In the genomic region with DNA sequence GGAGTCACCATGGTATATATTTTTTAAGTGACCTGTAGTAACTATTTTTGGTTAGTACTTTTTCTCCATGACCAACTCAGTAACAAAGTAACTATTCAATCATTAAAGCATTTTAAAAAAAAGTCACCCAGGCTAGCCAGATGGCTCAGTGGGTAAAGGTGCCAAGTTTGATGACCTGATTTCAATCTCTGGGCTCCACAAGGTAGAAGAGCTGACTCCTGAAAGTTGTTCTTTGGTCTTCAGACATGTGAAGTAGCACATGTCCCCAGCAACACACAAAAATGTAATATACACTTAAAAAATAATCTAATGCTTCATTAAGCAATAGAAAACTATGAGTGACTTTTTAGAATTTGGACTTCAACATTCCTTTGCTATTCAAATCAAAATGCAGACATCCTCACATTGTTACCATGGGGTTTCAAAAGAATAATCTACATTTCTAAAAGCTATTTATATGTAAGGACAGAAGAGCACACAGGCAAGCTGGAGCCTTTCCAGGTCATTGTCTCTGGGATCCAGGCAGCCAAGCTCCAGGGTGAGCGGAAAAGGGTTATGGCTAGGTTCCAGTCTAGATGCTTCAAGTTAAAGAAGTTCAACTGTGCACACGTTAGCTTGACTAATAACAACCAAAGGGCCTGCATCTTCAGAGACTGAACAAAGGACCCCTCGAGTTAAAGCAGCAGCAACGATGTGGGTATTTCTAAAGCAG, we compare ENCODE assay signal across 10 mouse cellular contexts. TPM values are rescaled to one million over a fixed set of nuclear protein-coding genes. Genes with fewer than 3 reads are reported as not detected.
DNase-seq lines count a peak whose midpoint lies in the region; ATAC-seq and TF ChIP-seq lines count a peak whose summit lies in the region.
"Had no signal": no experiment of that assay in that cellular context is flagged by ENCODE, and none has a peak within 500 bp of the region (broad histone marks: within the 10 kb centered on the region; RNA-seq: fewer than 3 reads in every experiment).

No protein-coding gene starts in this region.

- DNase-seq in hindbrain, postnatal 0 days (ENCODE audit: low spot score): peak; percentile 23
- DNase-seq in R1 (ENCODE audit: low read depth, low spot score): peak; percentile 75
- peak; percentile 46 to 74 for DNase-seq in cerebellum, postnatal 14 days
- DNase-seq in kidney, postnatal 36 days: peak; percentile 72 to 80
- no peak for DNase-seq in thymus, postnatal 10 days (ENCODE audit: low spot score in 2 of 2)
- DNase-seq in adrenal gland, adult 18-20 months (ENCODE audit: low spot score in 2 of 2): no peak

- 35% methylated on average over 4 of the region's 4 CpGs for WGBS in hindbrain, postnatal 0 days
- WGBS in hindbrain, embryonic 13.5 days: 55% methylated on average over 4 of the region's 4 CpGs

- H3K9me3 ChIP-seq in hindbrain, postnatal 0 days (ENCODE audit: low read length): no peaks in the 10 kb centered on the region
- H3K9me3 ChIP-seq in hindbrain, embryonic 13.5 days: no peaks in the 10 kb centered on the region

- H3K36me3 ChIP-seq in hindbrain, postnatal 0 days (ENCODE audit: insufficient read depth, low read length): no peaks in the 10 kb centered on the region
- no peaks in the 10 kb centered on the region for H3K36me3 ChIP-seq in hindbrain, embryonic 13.5 days
- H3K36me3 ChIP-seq: embryonic facial prominence, embryonic 13.5 days had no signal

- H3K27ac ChIP-seq in hindbrain, postnatal 0 days: no peak overlapping the region
- H3K27ac ChIP-seq in hindbrain, embryonic 13.5 days: no peak overlapping the region; the same call in 1 of the 2 replicates
- H3K27ac ChIP-seq: embryonic facial prominence, embryonic 13.5 days; macrophage had no signal

- TF ChIP-seq CTCF in hindbrain, postnatal 0 days (IDR thresholded peaks at IDR 0.05; ENCODE audit: low read depth): no peak

- H3K4me1 ChIP-seq in hindbrain, postnatal 0 days (ENCODE audit: insufficient read depth, low read length): 0 out of 2 replicates have a peak, but pooled peaks cover 5% of the 10 kb centered on the region
- H3K4me1 ChIP-seq in hindbrain, embryonic 13.5 days (replicated peaks): peaks cover 16% of the 10 kb centered on the region

- H3K9ac ChIP-seq in hindbrain, postnatal 0 days (replicated peaks; ENCODE audit: low read length): no peak overlapping the region
- no peak overlapping the region for H3K9ac ChIP-seq in hindbrain, embryonic 13.5 days
- H3K9ac ChIP-seq: embryonic facial prominence, embryonic 13.5 days had no signal

- no peak for ATAC-seq in hindbrain, postnatal 0 days
- ATAC-seq in hindbrain, embryonic 13.5 days (ENCODE audit: low FRiP score): no peak

- H3K4me3 ChIP-seq in hindbrain, postnatal 0 days (ENCODE audit: low read length): no peak overlapping the region
- H3K4me3 ChIP-seq in hindbrain, embryonic 13.5 days: no peak overlapping the region
- H3K4me3 ChIP-seq: embryonic facial prominence, embryonic 13.5 days had no signal

- H3K4me2 ChIP-seq in hindbrain, postnatal 0 days (ENCODE audit: low read depth, low read length): no peak overlapping the region
- H3K4me2 ChIP-seq in hindbrain, embryonic 13.5 days: no peak overlapping the region
- H3K4me2 ChIP-seq: embryonic facial prominence, embryonic 13.5 days had no signal

- H3K27me3 ChIP-seq in hindbrain, postnatal 0 days (ENCODE audit: insufficient read depth, low read length): no peaks in the 10 kb centered on the region
- H3K27me3 ChIP-seq in hindbrain, embryonic 13.5 days: no peaks in the 10 kb centered on the region
- H3K27me3 ChIP-seq: embryonic facial prominence, embryonic 13.5 days had no signal

RNA-seq across cellular contexts. Expression of gene Anp32a, which starts 3.0 kb away (rescaled TPM):
- total RNA-seq in hindbrain, postnatal 0 days (2014; rRNA removed): 50.7 and 57.2 TPM in 2 replicates
- 112 and 116 TPM in 2 replicates for polyA plus RNA-seq in hindbrain, postnatal 0 days (2015; fragmentation: Nextera tagmentation; extraction: Ambion mirVana)
- 149 and 172 TPM in 2 replicates for polyA plus RNA-seq in hindbrain, embryonic 13.5 days (2015; fragmentation: Nextera tagmentation; extraction: Ambion mirVana)
- total RNA-seq in adrenal gland, adult 18-20 months (2021): 100 to 1,000 TPM; 275 to 337 TPM

RNA-seq across cellular contexts. Expression of gene Spesp1, which starts 56.1 kb away (rescaled TPM):
- not detected in 2 replicates for total RNA-seq in hindbrain, postnatal 0 days (2014; rRNA removed)
- polyA plus RNA-seq in hindbrain, postnatal 0 days (2015; fragmentation: Nextera tagmentation; extraction: Ambion mirVana): not detected in 2 replicates
- not detected in 2 replicates for polyA plus RNA-seq in hindbrain, embryonic 13.5 days (2015; fragmentation: Nextera tagmentation; extraction: Ambion mirVana)
- total RNA-seq in adrenal gland, adult 18-20 months (2021): not detected
- total RNA-seq: left cerebral cortex, postnatal 14 days had no signal
- polyA plus RNA-seq: embryonic facial prominence, embryonic 13.5 days; macrophage had no signal

Comparison
In these comparisons a context has a peak if more than half of its experiments do, and no peak if none do; other contexts are left out.
1. DNase-seq: peak in hindbrain, postnatal 0 days (single experiment), R1 (single experiment), cerebellum, postnatal 14 days (2 of 2) and kidney, postnatal 36 days (2 of 2); none in thymus, postnatal 10 days (0 of 2) and adrenal gland, adult 18-20 months (0 of 2).